Mouse (Mus musculus) liver, adult 2 months (tissue): ENCODE results near the gene Gm11639. TPM values are rescaled to one million over a fixed set of nuclear protein-coding genes. Genes with fewer than 3 reads are reported as not detected.
A peak's percentile ranks its signal among the peaks of the same experiment; 100 is the strongest.
"Not testable (repeated sequence)": the region's sequence is repeated elsewhere in the genome, so short reads cannot be mapped to it uniquely, and the experiment has no call there.

Experiments
- DNase-seq: peaks from one replicate; pipeline ENCODE4 v3.0.0-alpha.2; 2011; ENCODE audit warnings: low read depth, low spot score; ENCODE audit errors: extremely low read depth
- H3K27ac ChIP-seq: fragments of 200-500 bp; replicated peaks from 2 replicates; pipeline ENCODE4 v1.5.1; 2012; ENCODE audit warnings: low read depth, mild to moderate bottlenecking, control low read depth, inconsistent platforms, low read length; ENCODE audit not compliant: insufficient read depth
- H3K27me3 ChIP-seq: fragments of 200-500 bp; 2 replicates; pipeline ENCODE4 v1.6.1; 2012; ENCODE audit warnings: mild to moderate bottlenecking, moderate library complexity, low read length, inconsistent platforms; ENCODE audit not compliant: control insufficient read depth, insufficient read depth
- H3K36me3 ChIP-seq: fragments of 200-500 bp; 2 replicates; pipeline ENCODE4 v1.6.1; 2012; ENCODE audit warnings: low read length, inconsistent platforms; ENCODE audit not compliant: control insufficient read depth, insufficient read depth
- H3K4me1 ChIP-seq: fragments of 200-500 bp; 2 replicates; pipeline ENCODE4 v1.6.1; 2011; ENCODE audit warnings: low read length; ENCODE audit not compliant: control insufficient read depth, insufficient read depth
- H3K4me3 ChIP-seq: fragments of 200-500 bp; 2 replicates; pipeline ENCODE4 v1.5.1; 2011; ENCODE audit warnings: low read depth, mild to moderate bottlenecking, control low read depth, low read length, moderate library complexity; ENCODE audit not compliant: insufficient read depth
- H3K79me2 ChIP-seq: fragments of 200-500 bp; 2 replicates; pipeline ENCODE4 v1.6.1; 2012; ENCODE audit warnings: inconsistent platforms, mild to moderate bottlenecking, low read length, moderate library complexity; ENCODE audit not compliant: control insufficient read depth, insufficient read depth
- H3K9ac ChIP-seq: fragments of 200-500 bp; 2 replicates; pipeline ENCODE4 v1.6.1; 2012; ENCODE audit warnings: low read depth, mild to moderate bottlenecking, control low read depth, inconsistent platforms, low read length
- CTCF ChIP-seq: fragments of 200-500 bp; IDR thresholded peaks from 2 replicates; pipeline ENCODE4 v1.5.1; 2011; ENCODE audit warnings: low read depth, low read length, control low read depth
- POLR2A ChIP-seq: fragments of 200-500 bp; IDR thresholded peaks from 2 replicates; pipeline ENCODE4 v1.6.1; 2011; ENCODE audit warnings: low read length, control low read depth; ENCODE audit not compliant: insufficient read depth; ENCODE audit errors: extremely low read depth
- WGBS: fragments of 180-500 bp; shearing (Covaris S2); methylation state at CpG from one replicate; pipeline ENCODE4 v1.1.7; 2018; 5-methylcytosine and 5-hydroxymethylcytosine counted together
- polyA plus RNA-seq: library from polyadenylated mRNA; depleted of rRNA; stranded (reverse); fragments of >200 nt; gene quantifications from 2 replicates; pipeline ENCODE4 v1.2.3, GENCODE M21; 2012
- total RNA-seq: library from RNA; depleted of rRNA; stranded (reverse); fragments of >200 nt; gene quantifications from 2 replicates; pipeline ENCODE4 v1.2.3, GENCODE M21; 2014

Gm11639 gene
- total and polyA plus RNA-seq, 2 experiments: under 0.01 TPM; not detected in 1

GRCm38 (mm10) chr11:105030229-105030628 lies 344.7 kb downstream of the Gm11639 start:
- no peak for TF ChIP-seq CTCF
- no peak for TF ChIP-seq POLR2A
- Histone ChIP-seq H3K27me3 (no peaks in the 10 kb centered on the region), H3K36me3 (no peaks in the 10 kb centered on the region), H3K79me2 (no peaks in the 10 kb centered on the region), H3K9ac (no peak overlapping the region), H3K4me3 (no peak overlapping the region), H3K27ac (no peak overlapping the region), H3K4me1 (no peaks in the 10 kb centered on the region)
- no peak for DNase-seq
- 75% methylated on average over 6 of the region's 6 CpGs for WGBS

GRCm38 (mm10) chr11:105031103-105031502 lies 345.6 kb downstream of the Gm11639 start:
- H3K27ac ChIP-seq: no peak overlapping the region
- no peaks in the 10 kb centered on the region for H3K79me2 ChIP-seq
- no peak overlapping the region for H3K4me3 ChIP-seq
- H3K4me1 ChIP-seq: no peaks in the 10 kb centered on the region
- TF ChIP-seq CTCF: no peak
- TF ChIP-seq POLR2A: no peak
- no peaks in the 10 kb centered on the region for H3K27me3 ChIP-seq
- DNase-seq: no peak
- no peaks in the 10 kb centered on the region for H3K36me3 ChIP-seq
- no peak overlapping the region for H3K9ac ChIP-seq
- WGBS: 75% methylated on average over 2 of the region's 2 CpGs

- no peaks in the 10 kb centered on the region for H3K4me1 ChIP-seq
- DNase-seq: no peak
- TF ChIP-seq CTCF: 0 out of 2 replicates have a peak, but pooled peaks have one; percentile 6
- TF ChIP-seq POLR2A: no peak
- H3K27me3 ChIP-seq: no peaks in the 10 kb centered on the region
- H3K4me3 ChIP-seq: no peak overlapping the region
- WGBS: 62% methylated on average over 1 of the region's 1 CpGs
- no peak overlapping the region for H3K9ac ChIP-seq
- H3K79me2 ChIP-seq: no peaks in the 10 kb centered on the region
- no peak overlapping the region for H3K27ac ChIP-seq
- H3K36me3 ChIP-seq: no peaks in the 10 kb centered on the region
Observed at GRCm38 (mm10) chr11:105035081-105035480, 349.6 kb downstream of the Gm11639 start.

GRCm38 (mm10) chr11:105063292-105063691 lies 377.8 kb downstream of the Gm11639 start, which contains the start of gene Efcab3:
Efcab3 (plus strand) TSS chr11:105063592.
- Histone ChIP-seq H3K27me3 (no peaks in the 10 kb centered on the region), H3K27ac (no peak within 1 kb of the TSS), H3K79me2 (no peaks in the 10 kb centered on the region), H3K4me1 (no peaks in the 10 kb centered on the region), H3K9ac (no peak within 1 kb of the TSS), H3K36me3 (no peaks in the 10 kb centered on the region), H3K4me3 (no peak within 1 kb of the TSS)
- TF ChIP-seq CTCF (no peak), POLR2A (no peak)
- no peak for DNase-seq
- 90% methylated on average over 5 of the region's 5 CpGs for WGBS

- WGBS: 73% methylated on average over 19 of the region's 22 CpGs
- H3K36me3 ChIP-seq, DNase-seq, H3K4me1 ChIP-seq, H3K27ac ChIP-seq, H3K9ac ChIP-seq, H3K4me3 ChIP-seq, H3K27me3 ChIP-seq, H3K79me2 ChIP-seq: not testable (repeated sequence)
Observed at GRCm38 (mm10) chr11:105112448-105112847, 426.9 kb downstream of the Gm11639 start.

- no peaks in the 10 kb centered on the region for H3K79me2 ChIP-seq
- no peaks in the 10 kb centered on the region for H3K36me3 ChIP-seq
- H3K9ac ChIP-seq: no peak overlapping the region
- H3K27me3 ChIP-seq: no peaks in the 10 kb centered on the region; the same call in 1 of the 2 replicates
- 94% methylated on average over 7 of the region's 7 CpGs for whole genome bisulfite sequencing
- H3K27ac ChIP-seq: no peak overlapping the region
- TF ChIP-seq CTCF (no peak), POLR2A (no peak)
- H3K4me3 ChIP-seq: no peak overlapping the region
- no peaks in the 10 kb centered on the region for H3K4me1 ChIP-seq
- no peak for DNase-seq
Observed at GRCm38 (mm10) chr11:105117814-105118213, 432.3 kb downstream of the Gm11639 start.
